Mouse (Mus musculus) liver, adult (tissue): ENCODE data around the gene Trim50.

Source experiments
- GATA4 ChIP-seq: IDR thresholded peaks from 2 replicates; pipeline ENCODE4 v1.6.1; 2014; ENCODE audit warnings: mild to moderate bottlenecking, low read length; ENCODE audit not compliant: insufficient replicate concordance

Gene Trim50

GRCm38 (mm10) chr5:135394004-135394823 is 41.1 kb downstream of the Trim50 start, which contains the start of gene Pom121:
Pom121 (minus strand) TSS chr5:135394546.
- TF ChIP-seq GATA4, result no peak

- TF ChIP-seq GATA4, result no peak
Observed at GRCm38 (mm10) chr5:135395826-135396225, 42.7 kb downstream of the Trim50 start.

GRCm38 (mm10) chr5:135399382-135399781 is 46.3 kb downstream of the Trim50 start:
- TF ChIP-seq GATA4, result no peak

GRCm38 (mm10) chr5:135400244-135400643 is 47.1 kb downstream of the Trim50 start:
- TF ChIP-seq GATA4, result no peak

- TF ChIP-seq GATA4, result no peak
Observed at GRCm38 (mm10) chr5:135404623-135405022, 51.5 kb downstream of the Trim50 start.

- no peak for TF ChIP-seq GATA4
Observed at GRCm38 (mm10) chr5:135405437-135405836, 52.3 kb downstream of the Trim50 start.

- no peak for TF ChIP-seq GATA4
Observed at GRCm38 (mm10) chr5:135408114-135408513, 55.0 kb downstream of the Trim50 start.

GRCm38 (mm10) chr5:135410266-135410665 is 57.2 kb downstream of the Trim50 start:
- no peak for TF ChIP-seq GATA4
